Mouse (Mus musculus) erythroblast, embryonic 14.5 days (primary cell): ENCODE measurements around the gene Tmem41a.

Source experiments
- GATA1 ChIP-seq: IDR thresholded peaks from 2 replicates; pipeline ENCODE4 v1.6.1; 2012; ENCODE audit warnings: low read length, inconsistent platforms, mixed read lengths
- TAL1 ChIP-seq: IDR thresholded peaks from 3 replicates; pipeline ENCODE4 v1.6.1; 2012; ENCODE audit warnings: low read length, inconsistent platforms, mixed read lengths

DNA sequence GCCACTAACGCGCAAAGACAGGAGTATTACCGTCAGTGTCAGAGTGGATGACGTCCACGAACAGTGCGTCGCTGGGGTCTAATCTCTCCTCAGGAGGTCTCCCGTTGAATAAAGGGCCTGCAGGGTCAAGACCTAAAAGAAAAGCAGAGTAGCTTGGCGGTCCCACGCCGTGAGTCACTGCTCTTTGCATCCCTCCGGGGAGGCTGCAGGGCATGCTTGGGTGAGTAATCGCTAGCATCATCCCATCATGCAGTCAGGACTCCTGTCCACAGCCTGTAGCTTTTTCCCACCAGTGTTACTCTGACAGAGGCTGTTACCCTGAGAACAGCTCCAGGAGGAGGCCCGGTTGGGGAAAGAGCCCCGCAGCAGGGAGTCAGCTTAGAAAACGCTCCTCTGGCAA is 28.9 kb upstream of the Tmem41a start:
- no peak for TF ChIP-seq GATA1
- no peak for TF ChIP-seq TAL1
